9 mouse cellular contexts compared by ENCODE assay signal in genomic region chr16:31314497-31315233, GRCm38 (mm10). TPM values are rescaled to one million over a fixed set of nuclear protein-coding genes. Genes with fewer than 3 reads are reported as not detected.
A peak's percentile ranks its signal among the peaks of the same experiment; 100 is the strongest.
DNase-seq lines count a peak whose midpoint lies in the region; ATAC-seq and TF ChIP-seq lines count a peak whose summit lies in the region.
"Had no signal": no experiment of that assay in that cellular context is flagged by ENCODE, and none has a peak within 500 bp of the region (broad histone marks: within the 10 kb centered on the region; RNA-seq: fewer than 3 reads in every experiment).

TSS of gene Apod (minus strand) at chr16:31314808.

- H3K4me2 ChIP-seq in neural tube, embryonic 15.5 days = no peak within 1 kb of the TSS; the same call in 1 of the 2 replicates
- no peak within 1 kb of the TSS for H3K4me2 ChIP-seq in liver, postnatal 0 days (ENCODE audit: low read depth, low read length)
- H3K4me2 ChIP-seq: lung, embryonic 14.5 days had no signal

- TF ChIP-seq CTCF in left cerebral cortex, adult 2 months (IDR thresholded peaks at IDR 0.05) = no peak; the same call in 1 of the 2 replicates
- no peak for TF ChIP-seq CTCF in liver, postnatal 0 days (IDR thresholded peaks at IDR 0.05; ENCODE audit: low read depth)

- no peaks in the 10 kb centered on the region for H3K36me3 ChIP-seq in neural tube, embryonic 15.5 days
- no peaks in the 10 kb centered on the region for H3K36me3 ChIP-seq in liver, postnatal 0 days (replicated peaks; ENCODE audit: insufficient read depth, low read length)

- no peaks in the 10 kb centered on the region for H3K27me3 ChIP-seq in neural tube, embryonic 15.5 days (replicated peaks)
- H3K27me3 ChIP-seq in liver, postnatal 0 days (ENCODE audit: insufficient read depth, low read length) = no peaks in the 10 kb centered on the region

- WGBS in neural tube, embryonic 15.5 days = 53% methylated on average over 9 of the region's 9 CpGs
- 67% methylated on average over 9 of the region's 9 CpGs for WGBS in liver, postnatal 0 days (ENCODE audit: insufficient replicate concordance)

- no peaks in the 10 kb centered on the region for H3K9me3 ChIP-seq in neural tube, embryonic 15.5 days (replicated peaks)
- no peaks in the 10 kb centered on the region for H3K9me3 ChIP-seq in liver, postnatal 0 days (ENCODE audit: low read length)

- intact Hi-C loops in left cerebral cortex, adult 2 months (cut with DNase I) = no loop called here

- peak within 1 kb of the TSS; percentile 23 for H3K4me3 ChIP-seq in left cerebral cortex, adult 2 months
- no peak within 1 kb of the TSS for H3K4me3 ChIP-seq in neural tube, embryonic 15.5 days (replicated peaks)
- no peak within 1 kb of the TSS for H3K4me3 ChIP-seq in liver, postnatal 0 days (ENCODE audit: low read depth, low read length)

- H3K4me1 ChIP-seq in neural tube, embryonic 15.5 days = peaks cover 13% of the 10 kb centered on the region; the same call in 1 of the 2 replicates
- peaks cover 4% of the 10 kb centered on the region; the same call in 1 of the 2 replicates for H3K4me1 ChIP-seq in liver, postnatal 0 days (ENCODE audit: insufficient read depth)

- no peak for TF ChIP-seq EP300 in liver, postnatal 0 days (IDR thresholded peaks at IDR 0.05; ENCODE audit: low read depth)

- H3K9ac ChIP-seq in neural tube, embryonic 15.5 days (replicated peaks) = no peak within 1 kb of the TSS
- H3K9ac ChIP-seq in liver, postnatal 0 days (replicated peaks) = no peak within 1 kb of the TSS
- H3K9ac ChIP-seq: lung, embryonic 14.5 days had no signal

- ATAC-seq in neural tube, embryonic 15.5 days (ENCODE audit: low FRiP score) = no peak
- ATAC-seq in liver, postnatal 0 days = no peak

- DNase-seq in layer of hippocampus, adult 11-12 months (ENCODE audit: low spot score) = peak; percentile 53
- DNase-seq in layer of hippocampus, adult 9-10 months (ENCODE audit: low spot score) = no peak
- DNase-seq in gastrocnemius, adult 18-20 months (ENCODE audit: low spot score) = peak; percentile 28
- DNase-seq in left cerebral cortex, adult 2 months (ENCODE audit: extremely low spot score in 1 of 2, low spot score in 2 of 2) = no peak
- DNase-seq in liver, postnatal 0 days = no peak
- no peak for DNase-seq in frontal cortex, postnatal 10 days (ENCODE audit: low spot score in 2 of 2)
- DNase-seq in kidney, adult 9 months = no peak
- DNase-seq: lung, embryonic 14.5 days had no signal

- H3K27ac ChIP-seq in left cerebral cortex, adult 2 months = peak within 1 kb of the TSS; percentile 82
- H3K27ac ChIP-seq in neural tube, embryonic 15.5 days (replicated peaks) = 0 out of 2 replicates have a peak within 1 kb of the TSS, but pooled peaks have one; percentile 45
- no peak within 1 kb of the TSS for H3K27ac ChIP-seq in liver, postnatal 0 days (ENCODE audit: low read depth)

RNA-seq across cellular contexts. Expression of gene Apod, which starts in this region (rescaled TPM):
- total RNA-seq in gastrocnemius, adult 18-20 months (2021) = 10 to 100 TPM; 41.6 to 82.1 TPM
- 100 to 1,000 TPM; 125 to 160 TPM for total RNA-seq in left cerebral cortex, adult 2 months (2021)
- polyA plus RNA-seq in neural tube, embryonic 15.5 days (2015; fragmentation: Nextera tagmentation; extraction: Ambion mirVana) = 48.8 and 54.0 TPM in 2 replicates
- 0.11 TPM in 2 replicates for polyA plus RNA-seq in liver, postnatal 0 days (2015; fragmentation: Nextera tagmentation; extraction: Ambion mirVana)
- polyA plus RNA-seq: lung, embryonic 14.5 days had no signal

Comparison
In these comparisons a context has a peak if more than half of its experiments do, and no peak if none do; other contexts are left out.
1. RNA of gene Apod (polyA plus RNA-seq): 48.8 to 54.0 TPM in neural tube, embryonic 15.5 days; 0.11 TPM in liver, postnatal 0 days; every median in the first group is over 10 times any median in the second.
2. DNase-seq: peak in layer of hippocampus, adult 11-12 months (single experiment) and gastrocnemius, adult 18-20 months (single experiment); none in layer of hippocampus, adult 9-10 months (single experiment), left cerebral cortex, adult 2 months (0 of 2), liver, postnatal 0 days (single experiment), frontal cortex, postnatal 10 days (0 of 2) and kidney, adult 9 months (single experiment).